Mouse (Mus musculus) ES-Bruce4 (cell line): ENCODE data around the gene Bcr.

Source experiments
- CTCF ChIP-seq: IDR thresholded peaks from one replicate; pipeline ENCODE4 v1.8.1; 2011; ENCODE audit warnings: low read depth, low read length
- EP300 ChIP-seq: IDR thresholded peaks from 2 replicates; pipeline ENCODE4 v1.6.1; 2011; ENCODE audit warnings: low read depth, low read length; ENCODE audit not compliant: insufficient read depth
- POLR2A ChIP-seq: IDR thresholded peaks from one replicate; pipeline ENCODE4 v1.8.1; 2011; ENCODE audit warnings: low read length; ENCODE audit not compliant: insufficient read depth

GRCm38 (mm10) chr10:75158356-75158755 lies 98.0 kb downstream of the Bcr start:
- no peak for TF ChIP-seq POLR2A
- no peak for TF ChIP-seq EP300
- TF ChIP-seq CTCF: no peak
